Mouse (Mus musculus) forebrain, embryonic 16.5 days (tissue): ENCODE measurements around the gene 4930544D05Rik. TPM values are rescaled to one million over a fixed set of nuclear protein-coding genes. Genes with fewer than 3 reads are reported as not detected.

Experiments
- ATAC-seq: fragments of 200-750 bp; cut with Nextera tagmentation; 2 replicates; pipeline ENCODE4 v1.8.0; 2017; ENCODE audit warnings: mild to moderate bottlenecking, moderate library complexity
- H3K27ac ChIP-seq: fragments of 300-500 bp; sonication (generic); 2 replicates; pipeline ENCODE4 v1.5.1; 2014; ENCODE audit warnings: low read length, control low read depth
- H3K27me3 ChIP-seq: fragments of 300-500 bp; sonication (generic); replicated peaks from 2 replicates; pipeline ENCODE4 v1.6.1; 2014; ENCODE audit warnings: low read length; ENCODE audit not compliant: control insufficient read depth, insufficient read depth
- H3K36me3 ChIP-seq: fragments of 300-500 bp; sonication (generic); 2 replicates; pipeline ENCODE4 v1.6.1; 2014; ENCODE audit not compliant: control insufficient read depth, insufficient read depth
- H3K4me1 ChIP-seq: fragments of 300-500 bp; sonication (generic); replicated peaks from 2 replicates; pipeline ENCODE4 v1.6.1; 2014; ENCODE audit warnings: low read length; ENCODE audit not compliant: control insufficient read depth, insufficient read depth
- H3K4me2 ChIP-seq: fragments of 300-500 bp; sonication (generic); 2 replicates; pipeline ENCODE4 v1.6.1; 2014; ENCODE audit warnings: mild to moderate bottlenecking, low read length, control low read depth
- H3K4me3 ChIP-seq: fragments of 300-500 bp; sonication (generic); replicated peaks from 2 replicates; pipeline ENCODE4 v1.5.1; 2014; ENCODE audit warnings: mild to moderate bottlenecking, low read length, control low read depth
- H3K9ac ChIP-seq: fragments of 300-500 bp; sonication (generic); replicated peaks from 2 replicates; pipeline ENCODE4 v1.6.1; 2014; ENCODE audit warnings: low read depth, low read length, control low read depth
- H3K9me3 ChIP-seq: fragments of 300-500 bp; sonication (generic); 2 replicates; pipeline ENCODE4 v1.6.1; 2016; ENCODE audit warnings: low read length; ENCODE audit not compliant: control insufficient read depth
- WGBS: fragments of 180-500 bp; shearing (Covaris S2); extraction: QIAGEN DNeasy Blood & Tissue Kit; methylation state at CpG from one replicate; pipeline ENCODE4 v1.1.7; 2014; 5-methylcytosine and 5-hydroxymethylcytosine counted together
- polyA plus RNA-seq: library from polyadenylated mRNA; unstranded; fragments of >200 nt; fragmentation: Nextera tagmentation; extraction: Ambion mirVana; gene quantifications from 2 replicates; pipeline ENCODE4 v1.2.1, GENCODE M21; 2015

Gene 4930544D05Rik
- polyA plus RNA-seq, 1 experiment from 2014 or later, result not detected

DNA sequence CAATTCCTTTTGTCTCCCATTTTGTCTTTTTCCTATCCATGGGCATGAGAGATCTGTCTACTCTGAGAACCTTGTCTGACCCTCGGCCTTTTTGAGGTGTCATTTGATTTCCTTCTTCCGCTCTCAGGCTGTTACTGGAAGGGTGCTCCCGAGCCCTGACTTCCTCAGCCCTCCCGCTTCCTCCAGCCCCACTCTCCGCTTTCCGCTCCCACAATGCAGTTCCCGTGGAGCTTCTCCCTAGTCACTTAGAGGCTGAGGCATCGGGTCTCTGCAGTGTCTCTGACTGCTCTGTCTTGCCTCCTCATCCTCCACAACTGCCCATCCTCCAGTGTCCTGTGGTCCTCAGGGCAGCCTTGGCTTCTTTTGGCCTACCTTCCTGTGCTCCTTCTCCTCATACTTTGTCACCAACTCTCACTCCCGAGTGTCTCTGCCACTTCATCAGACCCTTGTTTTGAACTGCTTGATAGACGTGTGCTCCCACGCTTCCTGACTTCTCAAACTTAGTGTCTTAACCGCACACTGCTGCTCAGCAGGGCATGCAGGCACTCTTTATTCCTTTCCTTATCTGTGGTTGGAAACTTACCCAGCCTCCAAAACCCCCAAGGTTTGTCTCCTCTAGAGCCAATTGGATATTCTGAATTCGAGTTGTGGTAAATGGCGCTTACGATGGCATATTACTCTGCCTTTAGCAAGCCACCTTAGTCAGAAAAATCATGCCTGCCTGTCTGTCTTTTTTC, 21.2 kb upstream of the 4930544D05Rik start:
- Histone ChIP-seq H3K4me3 (no peak overlapping the region), H3K36me3 (no peaks in the 10 kb centered on the region; the same call in 1 of the 2 replicates), H3K9ac (no peak overlapping the region), H3K27ac (no peak overlapping the region), H3K4me1 (0 out of 2 replicates have a peak, but pooled peaks cover 2% of the 10 kb centered on the region), H3K4me2 (no peak overlapping the region), H3K27me3 (no peaks in the 10 kb centered on the region), H3K9me3 (no peaks in the 10 kb centered on the region)
- ATAC-seq, result no peak
- 85% methylated on average over 15 of the region's 15 CpGs for WGBS

DNA sequence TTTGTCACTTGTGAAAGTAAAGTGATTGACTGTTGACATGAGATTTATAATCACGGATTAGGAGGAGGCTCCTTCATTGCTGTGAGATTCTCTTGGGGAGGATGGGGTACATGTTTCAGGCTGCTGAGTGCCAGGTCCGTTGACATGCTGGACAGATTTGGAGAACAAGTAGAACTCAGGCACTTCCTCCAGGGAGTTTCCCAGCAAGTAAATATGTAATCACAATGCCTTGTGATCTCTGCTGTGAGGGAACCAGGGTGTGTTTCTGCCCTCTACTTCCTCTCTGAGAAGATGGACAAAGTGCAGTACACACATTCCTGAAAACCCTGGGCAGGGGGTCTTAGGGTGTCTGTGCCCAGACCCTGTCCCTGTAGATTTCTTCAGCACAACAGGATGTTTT, 20.0 kb upstream of the 4930544D05Rik start:
- Histone ChIP-seq H3K36me3 (no peaks in the 10 kb centered on the region; the same call in 1 of the 2 replicates), H3K4me3 (no peak overlapping the region), H3K4me1 (0 out of 2 replicates have a peak, but pooled peaks cover 2% of the 10 kb centered on the region), H3K4me2 (no peak overlapping the region), H3K27ac (no peak overlapping the region), H3K27me3 (no peaks in the 10 kb centered on the region), H3K9ac (no peak overlapping the region), H3K9me3 (no peaks in the 10 kb centered on the region)
- ATAC-seq, result no peak
- WGBS, result 78% methylated on average over 2 of the region's 2 CpGs

DNA sequence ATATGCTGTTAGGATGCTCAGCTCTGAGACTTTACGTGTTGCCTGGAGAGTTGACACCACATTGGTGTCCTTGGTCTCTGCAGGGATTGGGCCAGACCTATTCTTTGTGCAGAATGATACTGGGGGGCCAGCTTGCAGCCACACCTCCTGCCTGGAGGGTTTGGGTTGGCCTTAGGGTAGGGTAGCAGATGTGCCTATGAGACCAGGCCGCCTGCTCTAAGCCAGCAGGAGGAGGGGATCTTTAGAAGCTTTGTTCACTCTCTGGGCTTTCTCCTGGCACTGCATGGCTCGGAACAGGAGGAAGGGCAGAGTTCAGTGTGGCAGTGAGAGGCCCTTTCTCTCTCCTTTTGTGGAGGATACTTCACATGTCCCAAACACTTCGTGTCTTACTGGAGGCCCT, 19.6 kb upstream of the 4930544D05Rik start:
- peak; percentile 40; the same call in 1 of the 2 replicates for ATAC-seq
- Histone ChIP-seq H3K27me3 (no peaks in the 10 kb centered on the region), H3K9ac (no peak overlapping the region), H3K4me1 (0 out of 2 replicates have a peak, but pooled peaks cover 2% of the 10 kb centered on the region), H3K36me3 (no peaks in the 10 kb centered on the region; the same call in 1 of the 2 replicates), H3K4me3 (no peak overlapping the region), H3K27ac (no peak overlapping the region), H3K9me3 (no peaks in the 10 kb centered on the region), H3K4me2 (no peak overlapping the region)
- 40% methylated on average over 4 of the region's 4 CpGs for WGBS

DNA sequence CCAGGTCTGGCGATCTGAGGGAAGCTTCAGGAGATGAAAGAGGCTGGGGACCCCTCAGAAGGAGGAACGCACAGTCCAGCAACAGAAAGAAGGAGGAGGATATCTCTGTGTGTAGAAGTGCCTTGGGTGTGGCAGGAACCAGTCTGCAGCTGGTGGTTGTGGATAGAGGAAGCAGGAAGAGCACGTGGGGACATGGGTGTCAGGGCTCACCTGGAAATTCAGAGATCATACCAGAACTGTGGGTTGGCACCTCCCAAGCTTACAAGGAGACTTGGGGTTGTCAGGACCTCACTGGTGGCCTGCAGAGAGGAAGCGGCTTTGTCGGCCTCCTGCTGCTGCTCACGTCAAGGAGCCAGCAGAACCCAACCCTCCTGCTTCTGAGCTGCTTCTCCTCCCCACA, 18.3 kb upstream of the 4930544D05Rik start:
- Histone ChIP-seq H3K4me3 (no peak overlapping the region), H3K9me3 (no peaks in the 10 kb centered on the region), H3K4me2 (no peak overlapping the region), H3K4me1 (no peaks in the 10 kb centered on the region), H3K9ac (no peak overlapping the region), H3K27me3 (no peaks in the 10 kb centered on the region), H3K36me3 (peaks cover 2% of the 10 kb centered on the region), H3K27ac (no peak overlapping the region)
- 82% methylated on average over 6 of the region's 6 CpGs for WGBS
- no peak for ATAC-seq

DNA sequence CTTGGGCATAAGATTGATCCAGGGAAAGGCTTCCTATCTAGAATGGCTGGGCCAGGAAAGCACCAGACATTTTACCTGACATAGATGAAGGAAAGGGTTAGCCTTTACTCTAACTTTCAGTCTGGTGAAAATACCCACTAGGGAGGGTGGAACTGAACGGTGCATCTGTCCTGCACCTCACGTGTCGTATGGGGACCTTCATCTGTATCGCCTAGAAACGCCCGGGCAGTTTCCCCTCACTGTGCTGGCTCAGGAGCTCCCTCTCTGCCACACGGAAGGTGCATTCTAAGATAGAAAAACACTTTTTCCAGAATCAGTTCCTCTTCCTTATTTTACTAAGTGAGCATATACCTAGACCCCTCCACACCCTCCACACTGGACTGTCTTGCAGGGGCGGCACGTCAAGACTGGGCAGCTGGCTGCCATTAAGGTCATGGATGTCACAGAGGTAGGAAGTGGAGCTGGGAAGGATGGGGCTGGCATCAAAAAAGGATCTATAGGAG, 17.1 kb upstream of the 4930544D05Rik start:
- H3K9ac ChIP-seq, result no peak overlapping the region
- H3K4me2 ChIP-seq, result no peak overlapping the region
- no peaks in the 10 kb centered on the region for H3K27me3 ChIP-seq
- ATAC-seq, result no peak
- 91% methylated on average over 9 of the region's 9 CpGs for WGBS
- H3K36me3 ChIP-seq, result peaks cover 4% of the 10 kb centered on the region
- H3K9me3 ChIP-seq, result no peaks in the 10 kb centered on the region
- H3K4me3 ChIP-seq, result no peak overlapping the region
- H3K4me1 ChIP-seq, result no peaks in the 10 kb centered on the region
- H3K27ac ChIP-seq, result no peak overlapping the region

DNA sequence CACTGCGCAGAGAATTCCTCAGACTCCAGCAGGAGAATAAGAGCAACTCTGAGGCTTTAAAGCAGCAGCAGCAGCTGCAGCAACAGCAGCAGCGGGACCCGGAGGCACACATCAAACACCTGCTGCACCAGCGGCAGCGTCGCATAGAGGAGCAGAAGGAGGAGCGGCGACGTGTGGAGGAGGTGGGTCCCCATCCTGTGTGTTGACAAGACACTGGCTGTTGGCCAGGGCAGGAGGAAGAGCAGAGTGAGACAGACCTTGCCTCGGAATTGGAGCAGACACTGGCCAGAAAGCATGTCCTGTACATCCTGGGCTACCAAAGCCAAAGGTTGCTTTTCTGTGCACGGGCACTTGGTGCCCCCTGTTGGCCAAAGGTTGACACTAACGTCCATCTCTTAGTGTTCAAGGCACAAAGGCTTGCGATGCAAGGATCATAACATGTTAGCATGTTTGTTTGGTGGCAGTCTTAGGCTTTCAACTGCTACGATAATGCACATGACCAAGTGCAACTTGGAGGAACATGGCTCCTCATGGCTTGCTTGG, 10.6 kb upstream of the 4930544D05Rik start:
- no peak for ATAC-seq
- no peak overlapping the region for H3K9ac ChIP-seq
- no peaks in the 10 kb centered on the region for H3K4me1 ChIP-seq
- H3K27ac ChIP-seq, result no peak overlapping the region
- no peak overlapping the region for H3K4me2 ChIP-seq
- H3K4me3 ChIP-seq, result no peak overlapping the region
- no peaks in the 10 kb centered on the region for H3K9me3 ChIP-seq
- H3K36me3 ChIP-seq, result peaks cover 33% of the 10 kb centered on the region
- H3K27me3 ChIP-seq, result no peaks in the 10 kb centered on the region
- WGBS, result 58% methylated on average over 14 of the region's 14 CpGs

DNA sequence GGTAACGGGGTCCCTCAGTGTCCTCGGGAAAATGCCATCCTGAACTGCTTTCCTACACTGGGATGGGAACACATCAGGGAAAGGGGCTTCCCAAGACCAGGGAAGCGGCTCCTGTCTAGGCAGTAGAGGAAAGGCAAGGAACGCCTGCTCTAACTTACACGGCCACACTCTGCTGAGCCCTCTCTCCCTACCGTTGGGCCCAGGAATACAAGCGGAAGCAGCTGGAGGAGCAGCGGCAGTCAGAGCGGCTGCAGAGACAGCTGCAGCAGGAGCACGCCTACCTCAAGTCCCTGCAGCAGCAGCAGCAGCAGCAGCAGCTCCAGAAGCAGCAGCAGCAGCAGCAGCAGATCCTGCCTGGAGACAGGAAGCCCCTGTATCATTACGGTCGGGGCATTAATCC, 8.9 kb upstream of the 4930544D05Rik start:
- Histone ChIP-seq H3K4me2 (no peak overlapping the region), H3K4me3 (no peak overlapping the region), H3K4me1 (no peaks in the 10 kb centered on the region), H3K9me3 (no peaks in the 10 kb centered on the region), H3K9ac (no peak overlapping the region), H3K27ac (no peak overlapping the region), H3K36me3 (peaks cover 33% of the 10 kb centered on the region), H3K27me3 (no peaks in the 10 kb centered on the region)
- 81% methylated on average over 12 of the region's 12 CpGs for WGBS
- ATAC-seq, result no peak

DNA sequence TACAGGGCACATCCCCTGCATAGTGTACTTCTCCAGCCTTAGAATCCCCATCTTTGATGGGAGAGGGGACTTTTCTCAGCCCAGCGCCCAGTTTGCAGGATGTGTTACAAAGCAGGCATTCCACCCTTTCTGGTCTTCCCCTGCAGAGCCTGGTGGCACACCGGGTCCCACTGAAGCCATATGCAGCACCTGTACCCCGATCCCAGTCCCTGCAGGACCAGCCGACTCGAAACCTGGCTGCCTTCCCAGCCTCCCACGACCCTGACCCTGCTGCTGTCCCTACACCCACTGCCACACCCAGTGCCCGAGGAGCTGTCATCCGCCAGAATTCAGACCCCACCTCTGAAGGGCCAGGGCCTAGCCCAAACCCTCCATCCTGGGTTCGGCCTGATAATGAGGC, 8.0 kb upstream of the 4930544D05Rik start:
- H3K4me1 ChIP-seq, result no peaks in the 10 kb centered on the region
- ATAC-seq, result no peak
- 92% methylated on average over 9 of the region's 9 CpGs for WGBS
- no peak overlapping the region for H3K9ac ChIP-seq
- no peaks in the 10 kb centered on the region for H3K9me3 ChIP-seq
- no peak overlapping the region for H3K4me2 ChIP-seq
- H3K4me3 ChIP-seq, result no peak overlapping the region
- peaks cover 39% of the 10 kb centered on the region for H3K36me3 ChIP-seq
- H3K27me3 ChIP-seq, result no peaks in the 10 kb centered on the region
- no peak overlapping the region for H3K27ac ChIP-seq

DNA sequence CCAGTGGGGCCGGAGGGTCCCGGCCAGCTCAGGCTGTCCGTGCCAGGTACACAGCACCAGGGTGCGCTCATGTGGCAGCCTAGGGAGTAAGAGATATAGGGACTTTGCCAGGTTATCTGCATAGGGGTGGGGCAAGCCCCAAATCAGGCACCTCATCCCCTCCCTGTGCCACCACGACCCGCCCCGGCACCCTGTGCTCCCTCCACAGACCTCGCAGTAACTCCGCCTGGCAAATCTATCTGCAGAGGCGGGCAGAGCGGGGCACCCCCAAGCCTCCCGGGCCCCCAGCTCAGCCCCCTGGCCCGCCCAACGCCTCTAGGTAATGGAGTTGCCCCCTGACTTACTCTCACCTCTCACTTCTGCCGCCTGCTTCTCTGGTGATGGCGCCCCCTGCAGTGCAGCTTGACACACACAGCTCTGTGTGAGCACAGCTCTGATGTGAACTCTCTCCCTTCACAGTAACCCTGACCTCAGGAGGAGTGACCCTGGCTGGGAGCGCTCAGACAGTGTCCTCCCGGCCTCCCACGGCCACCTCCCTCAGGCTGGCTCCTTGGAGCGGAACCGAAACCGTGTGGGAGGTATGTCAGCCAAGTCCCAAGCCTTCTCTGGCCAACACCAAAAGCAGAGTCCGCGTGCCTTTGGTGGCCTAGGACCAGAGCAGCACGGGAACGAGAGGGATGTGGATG, 7.1 kb upstream of the 4930544D05Rik start:
- Histone ChIP-seq H3K4me3 (no peak overlapping the region), H3K4me1 (no peaks in the 10 kb centered on the region), H3K36me3 (peaks cover 44% of the 10 kb centered on the region), H3K27ac (no peak overlapping the region), H3K9ac (no peak overlapping the region), H3K27me3 (no peaks in the 10 kb centered on the region), H3K4me2 (no peak overlapping the region), H3K9me3 (no peaks in the 10 kb centered on the region)
- 91% methylated on average over 26 of the region's 26 CpGs for WGBS
- no peak for ATAC-seq
